Mouse (Mus musculus) brain, embryonic 14.5 days (tissue): ENCODE measurements around the gene Trabd.

Experiments used
- CTCF ChIP-seq: fragments of 200-500 bp; IDR thresholded peaks from 2 replicates; pipeline ENCODE4 v1.5.1; 2012; ENCODE audit warnings: inconsistent platforms, mild to moderate bottlenecking, moderate library complexity, borderline replicate concordance; ENCODE audit not compliant: insufficient read depth, insufficient read length; ENCODE audit errors: extremely low read depth
- POLR2A ChIP-seq: fragments of 200-500 bp; IDR thresholded peaks from 2 replicates; pipeline ENCODE4 v1.6.1; 2012; ENCODE audit warnings: mild to moderate bottlenecking, inconsistent platforms, borderline replicate concordance; ENCODE audit not compliant: poor library complexity, insufficient read depth, insufficient read length, severe bottlenecking; ENCODE audit errors: extremely low read depth

- TF ChIP-seq CTCF (no peak), POLR2A (no peak)
These were observed 11.4 kb upstream of the Trabd start for GRCm38 (mm10) chr15:89063536-89063935.
